12 mouse cellular contexts compared by ENCODE assay signal in genomic region chr7:99553885-99554269, GRCm38 (mm10). TPM values are rescaled to one million over a fixed set of nuclear protein-coding genes. Genes with fewer than 3 reads are reported as not detected.
A peak's percentile ranks its signal among the peaks of the same experiment; 100 is the strongest.
DNase-seq lines count a peak whose midpoint lies in the region; ATAC-seq and TF ChIP-seq lines count a peak whose summit lies in the region.
"Had no signal": no experiment of that assay in that cellular context is flagged by ENCODE, and none has a peak within 500 bp of the region (broad histone marks: within the 10 kb centered on the region; RNA-seq: fewer than 3 reads in every experiment).

No protein-coding gene starts in this region.

- H3K9ac ChIP-seq in hindbrain, embryonic 15.5 days = no peak overlapping the region
- H3K9ac ChIP-seq in hindbrain, postnatal 0 days (replicated peaks; ENCODE audit: low read length) = no peak overlapping the region
- no peak overlapping the region for H3K9ac ChIP-seq in embryonic facial prominence, embryonic 13.5 days
- H3K9ac ChIP-seq in intestine, embryonic 15.5 days = peak overlapping the region; percentile 5; the same call in 1 of the 2 replicates
- H3K9ac ChIP-seq: forebrain, embryonic 15.5 days had no signal

- H3K27me3 ChIP-seq in hindbrain, embryonic 15.5 days = no peaks in the 10 kb centered on the region
- H3K27me3 ChIP-seq in hindbrain, postnatal 0 days (ENCODE audit: insufficient read depth, low read length) = no peaks in the 10 kb centered on the region
- H3K27me3 ChIP-seq in embryonic facial prominence, embryonic 13.5 days = no peaks in the 10 kb centered on the region
- no peaks in the 10 kb centered on the region for H3K27me3 ChIP-seq in intestine, embryonic 15.5 days (replicated peaks)
- no peaks in the 10 kb centered on the region; the same call in 1 of the 2 replicates for H3K27me3 ChIP-seq in forebrain, embryonic 10.5 days (ENCODE audit: poor library complexity, severe bottlenecking)
- H3K27me3 ChIP-seq: forebrain, embryonic 15.5 days had no signal

- no peak for DNase-seq in hindbrain, postnatal 0 days (ENCODE audit: low spot score)
- DNase-seq in lung, postnatal 25 days (ENCODE audit: low spot score) = peak; percentile 75
- DNase-seq in adrenal gland, adult 2 months = no peak
- no peak for DNase-seq in layer of hippocampus, postnatal 14 days (ENCODE audit: low spot score in 2 of 2)
- no peak for DNase-seq in forebrain, embryonic 10.5 days (ENCODE audit: extremely low spot score, low spot score)
- DNase-seq: cerebellum, postnatal 36 days; layer of hippocampus, postnatal 36 days; thymus, postnatal 4 days had no signal

- no peaks in the 10 kb centered on the region for H3K9me3 ChIP-seq in hindbrain, embryonic 15.5 days
- H3K9me3 ChIP-seq in hindbrain, postnatal 0 days (ENCODE audit: low read length) = no peaks in the 10 kb centered on the region
- no peaks in the 10 kb centered on the region for H3K9me3 ChIP-seq in embryonic facial prominence, embryonic 13.5 days
- H3K9me3 ChIP-seq in intestine, embryonic 15.5 days = no peaks in the 10 kb centered on the region
- no peaks in the 10 kb centered on the region for H3K9me3 ChIP-seq in forebrain, embryonic 10.5 days
- H3K9me3 ChIP-seq: forebrain, embryonic 15.5 days had no signal

- 33% methylated on average over 4 of the region's 4 CpGs for WGBS in hindbrain, embryonic 15.5 days
- 31% methylated on average over 4 of the region's 4 CpGs for WGBS in hindbrain, postnatal 0 days
- 20% methylated on average over 4 of the region's 4 CpGs for WGBS in embryonic facial prominence, embryonic 13.5 days
- 15% methylated on average over 4 of the region's 4 CpGs for WGBS in intestine, embryonic 15.5 days
- 68% methylated on average over 4 of the region's 4 CpGs for WGBS in forebrain, embryonic 10.5 days

- no peak overlapping the region for H3K4me2 ChIP-seq in hindbrain, embryonic 15.5 days
- no peak overlapping the region for H3K4me2 ChIP-seq in hindbrain, postnatal 0 days (ENCODE audit: low read depth, low read length)
- no peak overlapping the region for H3K4me2 ChIP-seq in embryonic facial prominence, embryonic 13.5 days
- no peak overlapping the region for H3K4me2 ChIP-seq in intestine, embryonic 15.5 days (replicated peaks)
- H3K4me2 ChIP-seq: forebrain, embryonic 15.5 days had no signal

- peak overlapping the region; percentile 37; the same call in 1 of the 2 replicates for H3K27ac ChIP-seq in hindbrain, embryonic 15.5 days (replicated peaks)
- H3K27ac ChIP-seq in hindbrain, postnatal 0 days = no peak overlapping the region
- H3K27ac ChIP-seq in embryonic facial prominence, embryonic 13.5 days = peak overlapping the region; percentile 78
- peak overlapping the region; percentile 79 for H3K27ac ChIP-seq in intestine, embryonic 15.5 days
- H3K27ac ChIP-seq in forebrain, embryonic 10.5 days = no peak overlapping the region
- H3K27ac ChIP-seq: forebrain, embryonic 15.5 days had no signal

- ATAC-seq in hindbrain, embryonic 15.5 days (ENCODE audit: low FRiP score, low read depth) = no peak
- ATAC-seq in hindbrain, postnatal 0 days = no peak
- ATAC-seq in embryonic facial prominence, embryonic 13.5 days (ENCODE audit: insufficient number of reproducible peaks, insufficient read depth, low FRiP score, low TSS enrichment, low read depth) = no peak
- ATAC-seq in intestine, embryonic 15.5 days = peak; percentile 37
- ATAC-seq: forebrain, embryonic 15.5 days had no signal

- no peak for TF ChIP-seq CTCF in hindbrain, postnatal 0 days (IDR thresholded peaks at IDR 0.05; ENCODE audit: low read depth)

- no peaks in the 10 kb centered on the region for H3K36me3 ChIP-seq in hindbrain, embryonic 15.5 days
- H3K36me3 ChIP-seq in hindbrain, postnatal 0 days (ENCODE audit: insufficient read depth, low read length) = no peaks in the 10 kb centered on the region; the same call in 1 of the 2 replicates
- H3K36me3 ChIP-seq in embryonic facial prominence, embryonic 13.5 days = peaks cover 5% of the 10 kb centered on the region; the same call in 1 of the 2 replicates
- no peaks in the 10 kb centered on the region for H3K36me3 ChIP-seq in intestine, embryonic 15.5 days
- H3K36me3 ChIP-seq in forebrain, embryonic 10.5 days (replicated peaks) = peaks cover 19% of the 10 kb centered on the region

- H3K4me3 ChIP-seq in hindbrain, embryonic 15.5 days = no peak overlapping the region
- H3K4me3 ChIP-seq in hindbrain, postnatal 0 days (ENCODE audit: low read length) = no peak overlapping the region
- no peak overlapping the region for H3K4me3 ChIP-seq in embryonic facial prominence, embryonic 13.5 days
- no peak overlapping the region for H3K4me3 ChIP-seq in intestine, embryonic 15.5 days (replicated peaks)
- H3K4me3 ChIP-seq in forebrain, embryonic 10.5 days = no peak overlapping the region
- H3K4me3 ChIP-seq: forebrain, embryonic 15.5 days had no signal

- peaks cover 32% of the 10 kb centered on the region for H3K4me1 ChIP-seq in hindbrain, embryonic 15.5 days (replicated peaks)
- 0 out of 2 replicates have a peak, but pooled peaks cover 10% of the 10 kb centered on the region for H3K4me1 ChIP-seq in hindbrain, postnatal 0 days (ENCODE audit: insufficient read depth, low read length)
- peaks cover 30% of the 10 kb centered on the region for H3K4me1 ChIP-seq in embryonic facial prominence, embryonic 13.5 days
- H3K4me1 ChIP-seq in intestine, embryonic 15.5 days (replicated peaks) = peaks cover 30% of the 10 kb centered on the region
- peaks cover 30% of the 10 kb centered on the region for H3K4me1 ChIP-seq in forebrain, embryonic 10.5 days

RNA-seq across cellular contexts. Expression of gene Arrb1, which starts 18.6 kb away (rescaled TPM):
- polyA plus RNA-seq in hindbrain, embryonic 15.5 days (2015; fragmentation: Nextera tagmentation; extraction: Ambion mirVana) = 17.5 and 19.1 TPM in 2 replicates
- total RNA-seq in hindbrain, postnatal 0 days (2014; rRNA removed) = 106 and 113 TPM in 2 replicates
- polyA plus RNA-seq in hindbrain, postnatal 0 days (2015; fragmentation: Nextera tagmentation; extraction: Ambion mirVana) = 13.5 and 13.7 TPM in 2 replicates
- 6.3 and 9.7 TPM in 2 replicates for polyA plus RNA-seq in embryonic facial prominence, embryonic 13.5 days (2015; fragmentation: Nextera tagmentation; extraction: Ambion mirVana)
- polyA plus RNA-seq in intestine, embryonic 15.5 days (2015; fragmentation: Nextera tagmentation; extraction: Ambion mirVana) = 8.5 and 9.0 TPM in 2 replicates
- 10 to 100 TPM; 38.7 to 62.2 TPM for total RNA-seq in adrenal gland, adult 2 months (2021)
- 19.0 and 19.3 TPM in 2 replicates for polyA plus RNA-seq in adrenal gland, adult 2 months (2012; rRNA removed)
- 100 to 1,000 TPM; 137 to 143 TPM for total RNA-seq in layer of hippocampus, postnatal 14 days (2021)
- polyA plus RNA-seq in forebrain, embryonic 10.5 days (2016; fragmentation: Nextera tagmentation; extraction: Ambion mirVana) = 9.3 and 11.9 TPM in 2 replicates

Comparison
In these comparisons a context has a peak if more than half of its experiments do, and no peak if none do; other contexts are left out.
1. H3K27ac ChIP-seq: peak in hindbrain, embryonic 15.5 days (single experiment), embryonic facial prominence, embryonic 13.5 days (single experiment) and intestine, embryonic 15.5 days (single experiment); none in hindbrain, postnatal 0 days (single experiment) and forebrain, embryonic 10.5 days (single experiment).